ENCODE assay signal across 9 mouse cellular contexts in genomic region chr2:168469032-168469431, GRCm38 (mm10).
A peak's percentile ranks its signal among the peaks of the same experiment; 100 is the strongest.
DNase-seq lines count a peak whose midpoint lies in the region; ATAC-seq and TF ChIP-seq lines count a peak whose summit lies in the region.
"Had no signal": no experiment of that assay in that cellular context is flagged by ENCODE, and none has a peak within 500 bp of the region (broad histone marks: within the 10 kb centered on the region; RNA-seq: fewer than 3 reads in every experiment).

No protein-coding gene starts in this region.

- WGBS in kidney, embryonic 15.5 days: 7% methylated on average over 4 of the region's 4 CpGs
- 6% methylated on average over 4 of the region's 4 CpGs for WGBS in liver, embryonic 14.5 days (ENCODE audit: insufficient replicate concordance)

- DNase-seq in kidney, adult 18-20 months: peak; percentile 74
- peak; percentile 48 to 78 for DNase-seq in gastrocnemius, postnatal 4 days (ENCODE audit: low spot score in 2 of 2)
- DNase-seq in kidney, postnatal 10 days: peak; percentile 88
- no peak for DNase-seq in liver, embryonic 14.5 days (ENCODE audit: low read depth in 3 of 3, low spot score in 3 of 3)
- peak; percentile 73 for DNase-seq in retina, postnatal 1 day
- peak; percentile 78 for DNase-seq in thymus, postnatal 14 days

- H3K4me1 ChIP-seq in kidney, embryonic 15.5 days: peaks cover 15% of the 10 kb centered on the region
- no peaks in the 10 kb centered on the region for H3K4me1 ChIP-seq in cortical plate, adult 2 months (ENCODE audit: control insufficient read depth, insufficient read depth, low read length)
- H3K4me1 ChIP-seq in liver, embryonic 14.5 days (replicated peaks; ENCODE audit: control insufficient read depth in 2 of 2, insufficient read depth in 2 of 2, low read length in 1 of 2): no peaks in the 10 kb centered on the region

- no peak overlapping the region for H3K4me2 ChIP-seq in kidney, embryonic 15.5 days
- no peak overlapping the region for H3K4me2 ChIP-seq in liver, embryonic 14.5 days (ENCODE audit: low read depth)

- no peak for TF ChIP-seq POLR2A in cortical plate, adult 2 months (IDR thresholded peaks at IDR 0.05; ENCODE audit: extremely low read depth, insufficient read depth, low read length)

- H3K4me3 ChIP-seq in kidney, embryonic 15.5 days (replicated peaks): no peak overlapping the region
- no peak overlapping the region for H3K4me3 ChIP-seq in cortical plate, adult 2 months (ENCODE audit: insufficient read depth, low read length)
- no peak overlapping the region for H3K4me3 ChIP-seq in liver, embryonic 14.5 days (ENCODE audit: insufficient read depth in 1 of 2, low read depth in 2 of 2, low read length in 2 of 2)
- H3K4me3 ChIP-seq: megakaryocyte, embryonic 14.5 days had no signal

- TF ChIP-seq CTCF in cortical plate, adult 2 months (IDR thresholded peaks at IDR 0.05; ENCODE audit: extremely low read depth, insufficient read depth, low read length): peak; percentile 82
- TF ChIP-seq CTCF in liver, embryonic 14.5 days (IDR thresholded peaks at IDR 0.05; ENCODE audit: low read depth): peak; percentile 65

- TF ChIP-seq EP300 in liver, embryonic 14.5 days (IDR thresholded peaks at IDR 0.05; ENCODE audit: low read depth): no peak

- H3K9ac ChIP-seq in kidney, embryonic 15.5 days: no peak overlapping the region
- no peak overlapping the region for H3K9ac ChIP-seq in liver, embryonic 14.5 days (replicated peaks)

- no peak overlapping the region for H3K27ac ChIP-seq in kidney, embryonic 15.5 days
- H3K27ac ChIP-seq in cortical plate, adult 2 months (ENCODE audit: insufficient read depth, low read length): no peak overlapping the region
- no peak overlapping the region for H3K27ac ChIP-seq in liver, embryonic 14.5 days

- H3K36me3 ChIP-seq in kidney, embryonic 15.5 days: no peaks in the 10 kb centered on the region
- no peaks in the 10 kb centered on the region for H3K36me3 ChIP-seq in liver, embryonic 14.5 days (replicated peaks; ENCODE audit: control insufficient read depth, insufficient read depth, low read depth)

- peaks cover 5% of the 10 kb centered on the region; the same call in 1 of the 2 replicates for H3K27me3 ChIP-seq in kidney, embryonic 15.5 days
- H3K27me3 ChIP-seq in liver, embryonic 14.5 days (ENCODE audit: control insufficient read depth, insufficient read depth, low read length): no peaks in the 10 kb centered on the region; the same call in 1 of the 2 replicates

- H3K9me3 ChIP-seq in kidney, embryonic 15.5 days (replicated peaks): no peaks in the 10 kb centered on the region
- no peaks in the 10 kb centered on the region for H3K9me3 ChIP-seq in liver, embryonic 14.5 days (ENCODE audit: control insufficient read depth, low read length)
- H3K9me3 ChIP-seq: megakaryocyte, embryonic 14.5 days had no signal

- ATAC-seq in kidney, embryonic 15.5 days (replicated peaks; ENCODE audit: low FRiP score): no peak
- ATAC-seq in liver, embryonic 14.5 days (ENCODE audit: insufficient read depth): no peak

Comparison
In these comparisons a context has a peak if more than half of its experiments do, and no peak if none do; other contexts are left out.
1. DNase-seq: peak in kidney, adult 18-20 months (single experiment), gastrocnemius, postnatal 4 days (2 of 2), kidney, postnatal 10 days (single experiment), retina, postnatal 1 day (single experiment) and thymus, postnatal 14 days (single experiment); none in liver, embryonic 14.5 days (0 of 3).